In the genomic region with DNA sequence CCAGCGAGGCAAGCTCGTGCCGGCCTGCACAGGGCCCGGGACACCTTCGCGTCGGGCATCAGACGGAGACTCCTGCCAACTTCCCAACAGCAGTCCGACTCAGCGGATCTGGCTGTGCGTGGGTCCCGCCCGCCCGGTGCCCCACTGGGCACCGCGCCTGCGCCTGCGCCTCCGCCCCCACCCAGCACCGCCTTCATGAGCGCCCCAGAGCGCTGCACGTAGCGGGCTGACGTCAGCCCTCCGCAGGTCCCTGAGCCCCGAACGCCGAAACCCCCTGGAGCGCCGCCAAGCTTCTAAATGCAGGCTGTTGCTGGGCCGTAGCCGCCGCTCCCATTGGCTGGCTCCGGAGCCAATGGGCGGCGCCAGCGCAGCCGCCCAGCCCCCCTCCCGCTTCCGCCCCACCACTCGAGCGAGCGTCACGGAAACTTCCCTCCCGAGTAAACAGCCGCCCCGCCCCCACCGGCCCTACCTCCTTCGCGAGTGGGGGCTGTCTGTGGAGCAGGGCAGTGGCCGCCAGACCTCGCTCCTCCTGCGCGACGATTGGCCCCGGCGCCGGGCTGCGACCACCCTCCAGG, we compare ENCODE assay signal across 7 mouse cellular contexts. TPM values are rescaled to one million over a fixed set of nuclear protein-coding genes. Genes with fewer than 3 reads are reported as not detected.
DNase-seq lines count a peak whose midpoint lies in the region; ATAC-seq lines count a peak whose summit lies in the region.

No protein-coding gene starts in this region.

- peak overlapping the region; percentile 73 for H3K4me2 ChIP-seq in intestine, embryonic 15.5 days (replicated peaks)

- H3K9me3 ChIP-seq in intestine, embryonic 15.5 days, result no peaks in the 10 kb centered on the region
- no peaks in the 10 kb centered on the region for H3K9me3 ChIP-seq in midbrain, embryonic 10.5 days (replicated peaks)

- H3K27ac ChIP-seq in intestine, embryonic 15.5 days, result peak overlapping the region; percentile 99
- peak overlapping the region; percentile 100 for H3K27ac ChIP-seq in midbrain, embryonic 10.5 days (replicated peaks)

- H3K36me3 ChIP-seq in intestine, embryonic 15.5 days, result no peaks in the 10 kb centered on the region; the same call in 1 of the 2 replicates
- peaks cover 38% of the 10 kb centered on the region for H3K36me3 ChIP-seq in midbrain, embryonic 10.5 days

- under 1% methylated on average over 60 of the region's 60 CpGs for WGBS in intestine, embryonic 15.5 days
- WGBS in midbrain, embryonic 10.5 days, result under 1% methylated on average over 59 of the region's 60 CpGs

- no peaks in the 10 kb centered on the region for H3K27me3 ChIP-seq in intestine, embryonic 15.5 days (replicated peaks)
- H3K27me3 ChIP-seq in midbrain, embryonic 10.5 days (ENCODE audit: low read depth, poor library complexity, severe bottlenecking), result no peaks in the 10 kb centered on the region

- peak; percentile 92 for ATAC-seq in intestine, embryonic 15.5 days

- peak overlapping the region; percentile 89 for H3K9ac ChIP-seq in intestine, embryonic 15.5 days

- DNase-seq in adrenal gland, adult 18-20 months (ENCODE audit: low spot score in 2 of 2), result peak; percentile 99
- peak; percentile 99 for DNase-seq in embryo, embryonic 11 days
- DNase-seq in gastrocnemius, postnatal 25 days, result peak; percentile 99
- DNase-seq in left cerebral cortex, postnatal 25 days (ENCODE audit: low spot score in 2 of 2), result peak; percentile 99
- DNase-seq in midbrain, embryonic 10.5 days (ENCODE audit: low spot score), result peak; percentile 96
- DNase-seq in right cerebral cortex, postnatal 4 days, result peak; percentile 100

- H3K4me1 ChIP-seq in intestine, embryonic 15.5 days (replicated peaks), result peaks cover 4% of the 10 kb centered on the region
- peaks cover 27% of the 10 kb centered on the region for H3K4me1 ChIP-seq in midbrain, embryonic 10.5 days

- H3K4me3 ChIP-seq in intestine, embryonic 15.5 days (replicated peaks), result peak overlapping the region; percentile 65
- peak overlapping the region; percentile 99 for H3K4me3 ChIP-seq in midbrain, embryonic 10.5 days

- intact Hi-C loops in left cerebral cortex, postnatal 25 days (cut with DNase I), result loop anchor here (1.0 to 2.0 kb wide), 3 partner anchors 39 to 217 kb away; partner anchors contain the start of genes Pm20d2, Srsf12 and Ube2j1

RNA-seq across cellular contexts. Expression of gene Srsf12, which starts 38.8 kb away (rescaled TPM):
- 1 to 10 TPM in 1 of 2 experiments, under 1 TPM in 1; 0.86 to 1.0 TPM for total RNA-seq in adrenal gland, adult 18-20 months (2021)
- not detected for total RNA-seq in gastrocnemius, postnatal 25 days (2021)
- polyA plus RNA-seq in intestine, embryonic 15.5 days (2015; fragmentation: Nextera tagmentation; extraction: Ambion mirVana), result 6.2 and 6.7 TPM in 2 replicates
- total RNA-seq in left cerebral cortex, postnatal 25 days (2021), result 10 to 100 TPM; 22.1 to 24.8 TPM
- 4.7 and 6.5 TPM in 2 replicates for polyA plus RNA-seq in midbrain, embryonic 10.5 days (2016; fragmentation: Nextera tagmentation; extraction: Ambion mirVana)

RNA-seq across cellular contexts. Expression of gene Pnrc1, which starts 42.4 kb away (rescaled TPM):
- total RNA-seq in adrenal gland, adult 18-20 months (2021), result 100 to 1,000 TPM; 185 to 217 TPM
- 100 to 1,000 TPM; 132 to 145 TPM for total RNA-seq in gastrocnemius, postnatal 25 days (2021)
- polyA plus RNA-seq in intestine, embryonic 15.5 days (2015; fragmentation: Nextera tagmentation; extraction: Ambion mirVana), result 68.7 and 78.0 TPM in 2 replicates
- 100 to 1,000 TPM; 130 to 145 TPM for total RNA-seq in left cerebral cortex, postnatal 25 days (2021)
- 70.6 and 74.5 TPM in 2 replicates for polyA plus RNA-seq in midbrain, embryonic 10.5 days (2016; fragmentation: Nextera tagmentation; extraction: Ambion mirVana)

RNA-seq across cellular contexts. Expression of gene Pm20d2, which starts 58.0 kb away (rescaled TPM):
- 10 to 100 TPM; 10.3 to 37.9 TPM for total RNA-seq in adrenal gland, adult 18-20 months (2021)
- total RNA-seq in gastrocnemius, postnatal 25 days (2021), result 10 to 100 TPM; 36.7 to 39.6 TPM
- polyA plus RNA-seq in intestine, embryonic 15.5 days (2015; fragmentation: Nextera tagmentation; extraction: Ambion mirVana), result 1.3 and 1.4 TPM in 2 replicates
- total RNA-seq in left cerebral cortex, postnatal 25 days (2021), result 1 to 10 TPM; 5.8 to 6.3 TPM
- polyA plus RNA-seq in midbrain, embryonic 10.5 days (2016; fragmentation: Nextera tagmentation; extraction: Ambion mirVana), result 1.1 TPM in 2 replicates

Comparison
In these comparisons a context has a peak if more than half of its experiments do, and no peak if none do; other contexts are left out.
1. Peak in every context shown above with its lines: DNase-seq, ATAC-seq, H3K4me3 ChIP-seq and H3K27ac ChIP-seq.
2. RNA of gene Srsf12, which starts 38.8 kb away (total RNA-seq): 22.1 to 24.8 TPM in left cerebral cortex, postnatal 25 days; 0.86 to 1.0 TPM in adrenal gland, adult 18-20 months and not detected in gastrocnemius, postnatal 25 days; every median in the first group is over 10 times any median in the second.